Mouse (Mus musculus): ENCODE measurements around the gene R3hcc1l. TPM values are rescaled to one million over a fixed set of nuclear protein-coding genes. Genes with fewer than 3 reads are reported as not detected.

Gene R3hcc1l
- total RNA-seq, 4 experiments from 2014 or later = 24.4 to 27.7 (median 27.2) TPM

DNA sequence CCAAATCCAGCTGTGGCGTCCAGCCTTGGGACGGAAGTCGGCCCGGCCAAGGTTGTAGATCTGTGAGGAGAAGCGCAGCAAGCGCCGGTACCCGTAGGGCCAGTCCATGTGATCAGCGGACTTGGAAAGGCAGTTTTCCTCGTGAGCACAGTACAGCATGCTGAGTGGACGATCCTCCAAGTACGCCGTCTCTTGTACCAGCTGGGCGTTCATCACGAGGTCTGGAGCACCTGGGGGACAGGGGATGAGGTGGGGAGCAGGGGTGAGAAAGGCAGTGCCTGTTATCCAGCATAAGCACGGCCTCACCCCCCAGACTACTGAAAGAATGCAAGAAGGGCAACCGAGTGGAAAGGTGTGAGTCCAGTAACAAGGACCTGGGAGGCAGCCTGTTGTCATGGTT lies 81.3 kb downstream of the R3hcc1l start:
- no peak for DNase-seq (ENCODE audit: low spot score in 2 of 2)

DNA sequence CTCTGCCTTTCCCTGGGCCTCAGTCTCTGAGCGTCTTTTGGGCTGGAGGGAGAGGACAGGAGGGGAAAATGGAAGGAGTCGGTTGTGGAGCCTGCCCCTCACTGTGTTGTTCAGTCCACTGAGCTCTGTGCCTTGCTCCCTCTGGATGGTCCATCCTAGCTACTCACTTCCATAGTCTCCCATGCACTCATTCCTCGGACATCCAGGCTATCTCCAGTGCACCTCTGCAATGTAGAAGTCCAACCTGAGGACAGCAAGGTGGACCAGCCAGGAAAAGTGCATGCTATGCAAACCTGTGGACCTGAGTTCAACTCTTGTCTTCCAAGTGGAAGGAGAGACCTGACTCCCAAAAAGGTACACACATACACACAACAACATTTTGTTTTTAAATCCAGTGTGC lies 82.0 kb downstream of the R3hcc1l start:
- no peak for DNase-seq (ENCODE audit: low spot score in 2 of 2)

DNA sequence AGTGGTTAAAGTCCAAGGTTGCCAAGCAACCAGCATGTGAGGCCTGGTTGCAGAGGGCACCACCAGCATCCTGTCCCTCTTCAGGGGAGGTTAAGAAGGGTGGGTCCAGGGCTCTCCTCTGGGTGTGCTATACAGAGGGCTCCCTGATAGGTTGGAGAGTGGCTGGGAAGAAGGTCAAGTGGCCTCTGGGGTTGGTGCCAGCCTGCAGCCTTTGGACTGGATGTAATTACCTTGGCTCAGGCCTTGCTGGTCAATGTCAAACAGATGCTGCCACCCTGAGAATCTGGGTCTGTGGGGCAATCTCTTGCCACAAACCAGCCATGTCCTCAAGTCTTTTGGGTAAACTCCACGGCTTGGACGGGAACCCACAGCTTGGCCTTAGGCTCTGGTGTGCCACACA lies 82.9 kb downstream of the R3hcc1l start:
- DNase-seq (ENCODE audit: low spot score in 2 of 2) = no peak

DNA sequence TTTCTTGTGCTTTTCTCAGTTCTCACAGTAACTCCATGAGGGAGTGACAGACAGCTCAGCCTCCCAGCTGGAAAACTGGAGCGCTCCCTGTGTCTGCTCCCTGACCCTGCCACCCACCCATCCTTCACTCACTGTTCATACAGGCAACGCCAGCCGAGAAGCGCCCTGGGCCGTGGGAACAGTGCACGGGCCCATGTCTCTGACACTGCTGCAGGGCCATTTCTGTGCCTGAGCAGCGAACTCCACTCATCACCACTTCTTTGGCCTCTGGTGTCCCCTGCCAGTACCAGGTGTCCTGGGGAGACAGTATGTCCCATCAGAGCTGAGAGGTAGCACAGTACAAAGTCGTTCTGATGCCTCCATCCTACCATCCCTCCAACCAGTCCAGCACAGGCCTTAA lies 83.5 kb downstream of the R3hcc1l start:
- DNase-seq (ENCODE audit: low spot score in 2 of 2) = no peak

DNA sequence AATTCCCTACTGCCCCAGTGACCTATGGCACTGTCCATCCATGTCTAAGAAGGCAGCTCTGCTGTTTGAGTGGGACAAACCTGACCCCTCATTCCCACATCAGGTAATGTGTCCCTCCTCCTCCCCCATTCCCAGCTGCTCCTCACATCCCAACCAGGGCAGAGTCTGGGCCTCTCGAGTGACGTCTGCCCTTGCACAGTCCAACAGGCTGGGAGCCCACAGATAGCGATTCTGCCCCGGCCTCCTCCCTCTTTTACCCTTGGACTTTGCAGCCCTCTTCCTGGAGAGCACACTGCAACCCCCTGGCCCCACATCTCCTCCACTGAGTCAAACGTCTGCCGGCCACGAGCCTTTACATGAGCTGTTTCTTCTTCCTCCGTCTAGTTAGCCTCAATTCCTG lies 84.0 kb downstream of the R3hcc1l start:
- DNase-seq (ENCODE audit: low spot score in 2 of 2) = no peak

DNA sequence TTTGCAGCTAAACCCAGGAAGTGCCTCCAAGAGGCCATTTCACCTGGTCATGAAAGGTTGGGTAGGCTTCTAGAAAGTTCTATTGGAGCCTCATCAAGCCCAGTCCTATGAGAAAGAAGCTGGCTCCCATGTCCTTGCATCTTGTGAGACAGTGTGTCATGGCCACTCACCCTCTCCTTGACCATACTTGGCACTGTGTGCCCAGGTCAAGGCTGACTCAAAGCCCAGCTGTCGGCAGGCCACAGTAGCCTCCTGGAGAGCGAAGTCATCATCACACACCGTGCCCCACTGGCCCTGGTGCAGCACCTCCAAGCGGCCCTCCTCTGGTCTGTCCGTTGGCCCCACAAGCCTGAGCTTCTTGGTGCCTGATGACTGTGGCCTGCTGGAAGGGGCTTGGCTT lies 89.5 kb downstream of the R3hcc1l start:
- DNase-seq (ENCODE audit: low spot score in 2 of 2) = no peak

DNA sequence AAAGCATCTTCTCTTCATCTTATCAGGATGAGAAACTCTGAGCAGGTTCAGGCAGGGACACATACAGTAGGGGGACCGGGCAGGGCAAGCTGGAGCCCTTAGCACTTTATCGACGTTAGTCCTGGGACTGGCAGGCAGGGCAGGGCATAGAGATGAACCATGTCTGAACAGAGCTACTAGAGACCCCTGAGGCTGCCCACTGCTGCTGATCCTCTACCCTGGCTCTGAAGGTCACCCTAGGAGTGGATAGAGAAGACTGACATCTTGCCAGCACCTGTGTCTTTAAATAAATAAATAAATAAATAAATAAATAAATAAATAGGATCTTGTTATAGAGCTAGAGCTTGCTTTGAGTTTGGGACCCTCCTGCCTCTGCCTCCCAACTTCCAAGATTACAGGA lies 91.2 kb downstream of the R3hcc1l start:
- DNase-seq (ENCODE audit: low spot score in 2 of 2) = no peak

DNA sequence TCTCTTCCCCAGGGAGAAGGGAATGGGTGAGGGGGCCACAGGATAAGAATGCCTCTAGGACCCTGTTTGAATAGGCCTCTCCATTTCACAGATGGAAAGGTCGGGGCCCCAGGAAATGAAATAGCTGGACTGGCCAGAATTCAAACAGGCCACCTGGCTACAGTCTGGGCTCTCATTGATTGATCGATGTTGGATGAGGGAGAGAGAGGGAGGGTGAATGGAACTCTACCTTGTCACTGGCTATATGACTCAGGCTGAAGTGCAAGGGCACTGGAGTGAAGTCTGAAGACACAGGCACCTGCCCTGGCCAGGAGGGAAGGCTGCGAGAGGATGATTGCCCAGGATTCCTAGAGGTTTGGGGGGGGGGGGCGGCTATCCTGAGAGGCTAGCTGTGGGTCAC lies 93.2 kb downstream of the R3hcc1l start:
- no peak for DNase-seq (ENCODE audit: low spot score in 2 of 2)

DNA sequence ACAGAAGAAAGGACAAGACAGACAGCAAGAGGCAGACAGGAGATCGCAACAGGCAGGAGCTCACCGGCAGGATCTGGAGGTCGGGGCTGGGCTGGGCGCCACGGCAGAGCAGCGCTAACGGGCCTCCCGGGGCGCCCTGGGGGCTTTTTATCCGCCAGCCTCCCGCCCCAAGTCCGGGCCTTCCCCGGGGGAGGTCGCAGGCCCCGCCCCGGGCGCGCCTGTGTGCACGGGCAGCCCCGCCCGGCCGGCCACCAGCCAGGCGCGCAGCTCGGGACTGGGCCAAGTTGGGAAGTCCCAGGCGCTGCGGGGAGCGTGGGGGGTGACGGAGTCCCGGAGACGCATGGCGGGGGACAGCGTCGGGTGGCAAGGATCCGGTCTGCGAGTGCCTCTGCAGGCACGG lies 94.1 kb downstream of the R3hcc1l start, which contains the start of gene Loxl4:
TSS of gene Loxl4 (minus strand) at position 160 of the 400 bp plus-strand sequence.
- no peak for DNase-seq (ENCODE audit: low spot score in 2 of 2)

DNA sequence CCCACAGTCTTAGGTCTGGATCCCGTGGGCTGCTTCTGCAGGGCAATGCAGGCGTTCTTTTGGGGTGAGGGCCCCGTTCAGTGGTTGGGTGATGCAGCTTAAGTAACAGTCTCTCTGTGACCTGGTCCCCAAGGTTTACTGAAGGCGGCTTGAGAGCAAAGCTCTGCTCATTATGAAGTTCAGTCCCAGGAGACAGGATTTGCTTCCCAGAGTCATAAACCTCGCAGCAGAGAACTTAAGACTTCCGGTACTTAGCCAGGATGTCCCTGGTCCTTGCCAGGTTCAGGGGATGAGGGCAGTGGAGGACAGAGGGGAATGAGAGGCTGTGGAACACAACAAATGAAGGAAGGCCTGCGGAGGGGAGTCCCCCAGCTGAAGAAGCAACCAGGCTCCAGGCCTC lies 94.6 kb downstream of the R3hcc1l start:
- DNase-seq (ENCODE audit: low spot score in 2 of 2) = no peak

DNA sequence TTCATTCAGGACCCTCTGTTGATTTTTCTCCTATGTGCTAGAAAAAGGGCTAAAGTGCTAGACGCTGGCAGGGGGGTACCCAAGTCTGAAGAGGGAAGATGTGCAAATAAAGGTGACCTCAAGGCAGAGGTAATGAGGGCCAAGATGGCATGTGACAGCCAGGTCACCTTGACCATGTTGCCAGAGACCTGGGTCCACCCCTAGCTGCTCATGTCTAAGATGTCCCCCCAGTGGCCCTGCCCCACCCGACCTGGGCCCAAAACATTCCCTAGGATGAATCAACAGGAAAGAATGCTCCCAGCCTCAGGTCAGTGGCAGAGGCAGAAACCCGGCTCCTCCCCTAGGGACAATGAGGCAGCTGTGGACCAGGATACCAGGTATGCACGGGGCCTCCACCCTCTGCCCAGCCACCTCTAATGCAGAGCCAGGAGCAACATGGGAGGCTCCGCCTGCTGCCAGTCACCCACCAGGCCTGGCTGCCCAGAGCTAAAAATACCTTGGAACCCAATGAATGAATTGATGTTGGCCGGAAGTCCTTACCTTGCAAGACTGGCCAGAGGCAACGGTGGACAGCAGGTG lies 95.2 kb downstream of the R3hcc1l start:
- no peak for DNase-seq (ENCODE audit: low spot score in 2 of 2)

DNA sequence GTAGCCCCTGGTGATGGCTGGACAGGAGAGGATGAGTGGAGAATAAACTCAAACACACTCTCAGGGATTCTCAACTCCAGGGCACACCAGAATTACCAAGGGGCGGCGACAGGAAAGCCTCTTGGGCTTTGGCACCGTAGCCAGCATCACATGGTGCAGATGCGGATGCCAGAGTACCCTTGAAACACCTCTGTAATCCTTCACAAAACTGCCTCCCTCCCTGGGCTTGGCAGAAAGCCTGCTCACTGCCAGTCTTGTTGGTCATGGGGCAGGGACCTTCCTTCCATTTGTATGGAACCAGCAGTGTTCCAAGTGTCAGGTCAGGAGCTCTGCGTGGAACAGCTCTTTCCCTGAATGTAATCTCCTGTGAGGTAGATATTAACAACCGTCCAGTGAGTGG lies 109.5 kb downstream of the R3hcc1l start:
- no peak for DNase-seq (ENCODE audit: low spot score in 2 of 2)

DNA sequence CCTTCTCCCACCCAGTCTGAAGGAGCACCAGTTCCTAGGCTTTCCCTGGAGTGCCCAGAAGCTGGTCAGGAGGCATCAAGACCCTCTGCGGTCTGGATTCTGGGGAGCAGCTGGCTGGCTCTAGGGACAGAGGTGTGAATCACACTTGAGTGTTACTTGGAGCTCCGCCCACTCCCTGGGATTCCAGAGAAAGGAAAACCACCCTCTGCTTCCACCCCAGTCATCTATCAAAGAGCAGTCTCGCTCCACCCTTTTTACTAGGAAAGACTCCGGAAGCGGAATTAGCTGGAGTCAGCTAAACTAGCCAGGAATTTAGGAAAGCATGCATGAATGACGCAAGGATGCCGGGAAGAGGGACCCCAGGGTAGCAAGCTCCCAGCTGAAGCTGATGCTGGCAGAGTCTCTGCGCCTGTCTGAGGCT lies 113.0 kb downstream of the R3hcc1l start:
- no peak for DNase-seq (ENCODE audit: low spot score in 2 of 2)

DNA sequence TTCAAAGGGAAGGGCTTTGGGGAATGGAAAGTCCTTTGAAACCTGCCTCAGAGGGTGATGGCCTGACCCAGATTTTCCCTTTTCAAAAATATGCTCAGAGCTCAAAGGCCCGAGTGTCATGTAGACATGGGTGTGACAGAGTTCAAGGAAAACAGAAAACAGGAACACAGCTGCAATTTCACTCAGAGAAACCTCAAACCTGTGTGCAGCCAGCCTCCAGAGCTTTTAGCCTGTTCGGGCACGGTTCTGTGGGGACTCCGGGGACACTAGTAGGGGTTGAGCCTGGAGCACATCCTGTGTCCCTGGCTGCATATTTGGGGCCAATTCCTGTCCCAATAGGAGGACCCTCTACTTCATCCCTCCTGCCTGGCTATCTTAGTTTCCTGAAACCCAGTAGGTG lies 113.7 kb downstream of the R3hcc1l start:
- no peak for DNase-seq (ENCODE audit: low spot score in 2 of 2)

DNA sequence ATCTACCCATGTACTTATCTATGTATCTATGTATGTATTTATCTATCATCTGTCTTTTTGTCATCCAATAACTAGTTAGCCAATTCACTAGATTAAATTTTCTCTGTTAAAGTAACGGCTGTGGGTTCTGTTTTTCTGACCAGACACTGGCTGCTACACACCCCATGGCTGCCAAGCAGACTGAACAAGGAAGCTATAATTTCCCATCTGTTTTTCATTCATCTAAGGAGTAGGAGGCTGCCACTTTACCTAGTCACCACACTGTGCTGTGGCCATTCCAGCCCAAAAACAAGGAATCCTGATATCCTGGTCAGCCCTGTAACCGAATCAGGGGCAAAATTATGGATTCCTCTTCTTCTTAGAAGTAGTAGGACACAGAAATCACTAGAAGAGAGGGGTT lies 115.1 kb downstream of the R3hcc1l start:
- DNase-seq (ENCODE audit: low spot score in 2 of 2) = no peak

DNA sequence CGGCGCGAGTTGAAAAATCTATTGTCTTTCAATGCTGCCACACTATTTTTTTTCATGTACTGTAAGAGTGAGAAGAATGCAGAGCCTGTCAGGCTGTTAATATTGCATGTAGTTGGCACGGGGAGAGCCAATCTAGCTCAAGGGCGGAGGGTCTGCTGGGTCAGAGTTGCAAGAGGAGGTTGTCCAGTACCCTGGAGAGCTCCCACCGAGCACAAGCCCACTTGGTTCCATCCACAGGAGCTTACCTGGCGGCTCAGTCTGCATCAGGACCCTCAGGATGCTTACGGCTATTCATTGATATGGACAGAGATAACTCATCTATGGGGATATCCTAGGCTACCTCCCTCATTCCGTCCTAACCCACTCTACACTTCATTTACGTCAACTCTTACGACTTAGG lies 118.1 kb downstream of the R3hcc1l start:
- no peak for DNase-seq (ENCODE audit: low spot score in 2 of 2)

DNA sequence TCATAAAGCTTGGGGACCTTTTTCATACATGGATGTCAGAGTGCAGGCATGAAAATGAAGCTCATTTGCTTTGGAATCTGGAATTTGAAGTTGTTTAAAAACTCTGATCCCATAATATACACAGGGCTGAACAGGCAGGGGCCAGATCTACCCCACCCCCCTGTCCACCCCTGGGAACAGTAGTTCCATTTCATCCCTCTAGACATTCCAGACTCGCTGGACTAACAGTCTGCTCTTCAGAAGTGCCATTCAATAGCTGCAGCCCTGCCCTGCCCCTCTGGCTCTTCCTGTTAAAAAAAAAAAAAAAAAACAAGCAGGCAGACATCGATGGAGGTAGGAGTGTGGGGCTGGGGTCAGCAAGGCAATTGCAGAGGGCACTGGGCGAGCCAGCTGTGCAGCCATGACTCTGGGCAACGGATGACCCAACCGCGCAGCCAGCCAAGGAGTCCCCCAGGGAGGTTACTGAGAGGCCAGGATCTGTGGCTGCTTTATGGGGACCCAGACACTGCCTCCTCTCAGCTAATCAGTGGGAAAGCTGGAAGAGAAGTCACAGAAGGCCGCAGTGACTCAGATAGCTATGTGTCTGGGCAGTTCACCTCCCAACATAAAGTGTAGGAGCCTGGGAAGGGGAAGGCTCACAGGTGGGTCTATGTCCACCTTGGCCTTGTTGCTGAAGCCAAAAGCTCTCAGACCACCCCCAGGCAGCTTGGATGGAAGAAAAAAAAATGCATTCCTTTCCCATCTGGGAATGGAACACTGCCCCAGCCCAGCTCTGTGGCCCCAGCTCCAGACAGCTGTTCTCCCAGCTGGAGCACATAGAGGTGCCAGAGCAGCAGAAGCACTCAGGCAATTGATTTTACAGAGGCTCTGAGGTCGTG lies 120.3 kb downstream of the R3hcc1l start:
- no peak for DNase-seq (ENCODE audit: low spot score in 2 of 2)

DNA sequence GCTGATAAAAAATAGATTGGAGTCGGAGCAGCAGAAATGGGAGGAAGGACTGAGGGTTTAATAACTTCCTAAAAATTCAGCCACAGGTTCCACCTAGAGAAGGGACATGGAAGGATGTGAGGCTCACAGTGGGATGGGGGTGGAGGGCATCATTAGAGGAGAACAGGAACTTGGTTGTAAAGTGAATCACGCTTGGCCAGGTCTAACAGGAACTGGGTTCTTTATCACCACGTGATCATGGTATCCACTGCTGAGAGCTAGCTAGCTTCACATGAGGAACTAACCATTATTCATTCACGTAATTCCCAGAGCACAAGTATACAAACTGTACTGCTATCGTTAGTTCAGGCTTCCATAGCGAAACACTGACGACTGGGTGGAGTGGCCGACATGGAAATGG lies 121.0 kb downstream of the R3hcc1l start:
- DNase-seq (ENCODE audit: low spot score in 2 of 2) = no peak

DNA sequence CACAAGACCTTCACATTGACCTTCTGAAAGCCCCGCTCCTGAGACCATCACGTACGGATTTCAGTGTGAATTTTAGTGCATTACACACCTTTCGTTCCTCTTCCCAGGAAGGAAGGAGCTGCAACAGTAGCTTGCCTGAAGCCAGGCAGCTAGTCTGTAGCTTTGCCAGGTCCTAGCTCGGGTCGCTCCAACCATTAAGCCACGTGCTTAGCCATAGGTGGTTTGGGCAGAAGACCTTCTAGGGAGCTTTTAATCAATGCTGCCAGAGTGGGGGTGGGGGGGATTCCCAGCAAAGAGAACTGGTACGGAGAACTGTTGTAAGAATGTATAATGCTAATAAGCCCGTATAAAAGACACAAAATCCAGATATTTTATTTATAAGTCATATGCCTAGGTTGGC lies 121.7 kb downstream of the R3hcc1l start:
- DNase-seq (ENCODE audit: low spot score in 2 of 2) = no peak

All from layer of hippocampus, adult 8-10 months (tissue).